Comparison of ENCODE assay signal across 9 mouse cellular contexts in the genomic region with DNA sequence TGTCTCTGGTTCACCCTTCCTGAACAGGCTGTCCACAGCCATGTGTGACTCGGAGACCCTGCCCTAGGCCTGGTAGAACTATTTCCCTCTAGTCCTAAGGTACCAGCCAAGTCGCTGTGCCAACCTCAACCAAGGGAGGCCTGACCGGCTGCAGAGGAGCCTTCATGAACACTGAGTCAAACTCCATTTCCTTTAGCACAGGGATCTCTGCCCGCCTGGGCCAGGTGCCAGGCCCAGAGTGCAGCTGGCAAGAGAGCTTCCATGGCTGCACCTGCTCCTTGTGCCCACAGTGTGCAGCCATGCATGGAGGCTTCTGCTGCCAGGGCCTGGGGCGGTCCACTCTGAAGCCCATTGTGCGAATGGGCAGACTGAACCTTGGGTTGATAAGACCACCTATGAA. TPM values are rescaled to one million over a fixed set of nuclear protein-coding genes. Genes with fewer than 3 reads are reported as not detected.
DNase-seq lines count a peak whose midpoint lies in the region; ATAC-seq and TF ChIP-seq lines count a peak whose summit lies in the region.
"Had no signal": no experiment of that assay in that cellular context is flagged by ENCODE, and none has a peak within 500 bp of the region (broad histone marks: within the 10 kb centered on the region; RNA-seq: fewer than 3 reads in every experiment).

No protein-coding gene starts in this region.

- H3K9ac ChIP-seq in neural tube, embryonic 13.5 days = no peak overlapping the region
- no peak overlapping the region for H3K9ac ChIP-seq in midbrain, postnatal 0 days (replicated peaks; ENCODE audit: low read length, poor library complexity, severe bottlenecking)
- H3K9ac ChIP-seq: limb, embryonic 12.5 days had no signal

- intact Hi-C loops in heart, postnatal 14 days (cut with DNase I) = no loop called here

- H3K36me3 ChIP-seq in neural tube, embryonic 13.5 days = no peaks in the 10 kb centered on the region
- H3K36me3 ChIP-seq in midbrain, postnatal 0 days (ENCODE audit: insufficient read depth, low read length) = no peaks in the 10 kb centered on the region
- H3K36me3 ChIP-seq: limb, embryonic 12.5 days had no signal

- peak; percentile 73 for DNase-seq in adrenal gland, postnatal 10 days
- DNase-seq in adrenal gland, adult 8-10 months = no peak
- no peak for DNase-seq in neural tube, embryonic 10.5 days (ENCODE audit: extremely low spot score, low spot score)
- peak; percentile 37 to 57 for DNase-seq in heart, postnatal 14 days
- DNase-seq in midbrain, postnatal 0 days (ENCODE audit: low spot score) = peak; percentile 89
- no peak for DNase-seq in thymus, postnatal 0 days (ENCODE audit: low spot score)

- peaks cover 37% of the 10 kb centered on the region for H3K4me1 ChIP-seq in neural tube, embryonic 13.5 days (replicated peaks)
- peaks cover 8% of the 10 kb centered on the region for H3K4me1 ChIP-seq in midbrain, postnatal 0 days (ENCODE audit: insufficient read depth, low read length)

- ATAC-seq in neural tube, embryonic 13.5 days (ENCODE audit: low read depth) = no peak
- ATAC-seq in midbrain, postnatal 0 days (ENCODE audit: low FRiP score) = no peak
- no peak for ATAC-seq in activated CD4-positive, CD25-positive, alpha-beta regulatory T cell, adult 4 months

- no peaks in the 10 kb centered on the region for H3K9me3 ChIP-seq in neural tube, embryonic 13.5 days
- no peaks in the 10 kb centered on the region for H3K9me3 ChIP-seq in midbrain, postnatal 0 days (ENCODE audit: low read length)
- H3K9me3 ChIP-seq: limb, embryonic 12.5 days had no signal

- H3K4me2 ChIP-seq in neural tube, embryonic 13.5 days = no peak overlapping the region
- no peak overlapping the region for H3K4me2 ChIP-seq in midbrain, postnatal 0 days (ENCODE audit: low read depth, low read length, poor library complexity, severe bottlenecking)
- H3K4me2 ChIP-seq: limb, embryonic 12.5 days had no signal

- H3K4me3 ChIP-seq in neural tube, embryonic 13.5 days = no peak overlapping the region
- H3K4me3 ChIP-seq in midbrain, postnatal 0 days (ENCODE audit: low read depth, low read length) = no peak overlapping the region
- H3K4me3 ChIP-seq: limb, embryonic 12.5 days had no signal

- TF ChIP-seq CTCF in midbrain, postnatal 0 days (IDR thresholded peaks at IDR 0.05) = no peak

- H3K27me3 ChIP-seq in neural tube, embryonic 13.5 days = no peaks in the 10 kb centered on the region
- no peaks in the 10 kb centered on the region for H3K27me3 ChIP-seq in midbrain, postnatal 0 days (ENCODE audit: insufficient read depth, low read length)

- WGBS in neural tube, embryonic 13.5 days = 72% methylated on average over 6 of the region's 6 CpGs
- WGBS in midbrain, postnatal 0 days = 74% methylated on average over 6 of the region's 6 CpGs

- peak overlapping the region; percentile 42; the same call in 1 of the 2 replicates for H3K27ac ChIP-seq in neural tube, embryonic 13.5 days (replicated peaks)
- no peak overlapping the region for H3K27ac ChIP-seq in midbrain, postnatal 0 days (ENCODE audit: low read depth, low read length)
- H3K27ac ChIP-seq: limb, embryonic 12.5 days had no signal

RNA-seq across cellular contexts. Expression of a gene that starts 20.9 kb away (rescaled TPM):
- total RNA-seq in adrenal gland, postnatal 10 days (2021) = 1 to 10 TPM; 3.8 to 4.5 TPM
- 10 to 100 TPM in 1 of 4 experiments, 1 to 10 TPM in 3; 5.5 to 10.8 (median 7.5) TPM for total RNA-seq in adrenal gland, adult 8-10 months (2022)
- polyA plus RNA-seq in neural tube, embryonic 13.5 days (2015; fragmentation: Nextera tagmentation; extraction: Ambion mirVana) = 21.8 and 24.8 TPM in 2 replicates
- under 1 TPM; 0.36 to 0.41 TPM for total RNA-seq in heart, postnatal 14 days (2021)
- total RNA-seq in midbrain, postnatal 0 days (2014; rRNA removed) = 101 and 115 TPM in 2 replicates
- 60.7 and 65.7 TPM in 2 replicates for polyA plus RNA-seq in midbrain, postnatal 0 days (2015; fragmentation: Nextera tagmentation; extraction: Ambion mirVana)
- polyA plus RNA-seq in thymus, postnatal 0 days (2015; fragmentation: Nextera tagmentation; extraction: Ambion mirVana) = 0.23 and 0.25 TPM in 2 replicates
- polyA plus RNA-seq in activated CD4-positive, CD25-positive, alpha-beta regulatory T cell, adult 4 months (2017; shearing (Covaris generic)) = not detected

Comparison
In these comparisons a context has a peak if more than half of its experiments do, and no peak if none do; other contexts are left out.
1. DNase-seq: peak in adrenal gland, postnatal 10 days (single experiment), heart, postnatal 14 days (2 of 2) and midbrain, postnatal 0 days (single experiment); none in adrenal gland, adult 8-10 months (single experiment), neural tube, embryonic 10.5 days (single experiment) and thymus, postnatal 0 days (single experiment).